Mouse (Mus musculus) heart, postnatal 14 days (tissue): Measurements from ENCODE around the gene Zfand2b. TPM values are rescaled to one million over a fixed set of nuclear protein-coding genes. Genes with fewer than 3 reads are reported as not detected.

ENCODE experiments used
- DNase-seq, 2 experiments: peaks; one replicate each; pipeline ENCODE4 v3.0.0; 2021 to 2022
- intact Hi-C: fragments of 180-260 bp; cut with DNase I; formaldehyde crosslinking; loops from one replicate; pipeline ENCODE4 v1.15.1; 2025
- microRNA-seq, 2 experiments: library from miRNA; unstranded; fragments of <30 nt; microRNA quantifications; one replicate each; pipeline ENCODE4 v1.2.0; 2021 to 2022
- total RNA-seq, 2 experiments: library from RNA; stranded (reverse); gene quantifications; 2 replicates each; pipeline ENCODE4 v1.2.3; 2021

Gene Zfand2b
- total RNA-seq, 2 experiments from 2014 or later = 16.0 to 16.7 TPM

DNA sequence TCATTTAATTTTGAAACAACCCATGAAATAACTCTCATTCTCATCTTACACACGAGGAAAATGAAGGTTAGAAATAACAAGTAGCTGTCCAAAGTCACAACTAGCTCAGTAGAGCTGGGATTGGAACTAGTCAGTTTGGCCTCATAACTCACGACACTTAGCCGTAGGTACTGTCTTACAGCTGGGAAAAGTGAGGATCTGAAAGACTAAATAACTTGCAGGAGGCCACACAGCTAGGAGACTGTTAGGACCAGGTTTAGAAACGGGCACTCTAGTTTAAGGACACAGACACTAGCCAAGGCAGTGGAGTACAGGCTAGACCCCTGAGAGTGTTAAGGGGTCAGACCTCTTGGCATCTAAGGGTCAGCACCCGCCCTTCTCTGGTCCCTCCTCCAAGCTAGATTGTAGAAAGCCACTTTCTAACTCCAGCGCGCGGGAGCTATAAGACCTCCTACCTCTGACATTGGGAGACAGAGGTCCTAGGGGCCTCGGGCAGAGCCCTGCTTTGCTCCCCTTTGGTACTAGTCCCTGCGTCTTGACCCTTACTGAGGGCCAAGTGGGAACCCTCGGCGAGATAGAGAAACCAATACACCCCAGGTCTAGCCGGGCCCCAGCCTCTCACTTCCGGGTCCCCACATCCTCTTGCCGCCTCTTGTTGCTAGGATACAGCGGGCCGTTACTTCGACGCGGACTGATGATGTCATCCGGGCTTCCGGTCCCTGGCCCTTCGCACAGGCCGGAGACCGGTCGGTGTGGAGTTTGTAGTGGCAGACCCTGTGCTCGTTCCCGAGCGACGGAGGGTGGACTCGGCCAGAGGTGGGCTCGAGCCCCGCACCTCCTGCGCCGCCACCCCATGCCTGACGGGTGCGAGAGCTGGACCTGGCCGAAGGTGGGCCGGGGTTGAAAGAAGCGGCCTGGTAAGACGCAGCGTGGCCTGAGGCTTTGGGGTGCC, 42.0 kb downstream of the Zfand2b start, which contains the start of the genes Glb1l and Stk16:
Glb1l (minus strand) TSS at position 678 of the 952 bp plus-strand sequence.
Stk16 (plus strand) TSS at position 703 of the 952 bp plus-strand sequence.
- intact Hi-C loops = loop anchor here (2.0 kb wide), 1 partner anchor 18 kb away; the partner anchor contains the start of genes Ankzf1 and Atg9a
- DNase-seq = peak; percentile 95 to 98

DNA sequence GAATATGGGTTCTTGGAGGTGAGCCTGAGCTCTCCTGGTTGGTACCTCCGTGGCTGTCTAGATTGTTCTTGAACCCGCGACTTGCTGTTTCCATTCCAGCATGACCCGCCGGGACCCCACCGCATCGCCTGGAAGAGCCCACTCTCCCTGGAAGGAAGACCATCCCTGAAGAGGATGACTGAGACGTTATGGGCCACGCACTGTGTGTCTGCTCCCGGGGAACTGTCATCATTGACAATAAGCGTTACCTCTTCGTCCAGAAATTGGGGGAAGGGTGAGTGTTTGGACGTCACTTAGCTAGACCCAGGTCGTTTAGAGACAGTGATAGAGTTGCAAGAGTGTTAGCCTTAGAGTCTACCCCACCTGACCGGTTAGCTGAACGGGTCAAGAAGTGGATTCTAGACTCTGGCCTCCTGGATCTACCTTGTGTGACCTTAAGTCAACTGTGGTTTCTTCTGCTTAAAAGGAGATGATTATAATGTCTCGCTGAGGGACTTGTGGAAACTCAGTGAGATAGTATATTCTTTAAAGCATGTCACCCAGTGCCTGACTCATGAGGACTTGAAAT, 42.8 kb downstream of the Zfand2b start:
- DNase-seq = no peak
- intact Hi-C loops = loop anchor here (2.0 kb wide), 1 partner anchor 18 kb away; the partner anchor contains the start of genes Ankzf1 and Atg9a

DNA sequence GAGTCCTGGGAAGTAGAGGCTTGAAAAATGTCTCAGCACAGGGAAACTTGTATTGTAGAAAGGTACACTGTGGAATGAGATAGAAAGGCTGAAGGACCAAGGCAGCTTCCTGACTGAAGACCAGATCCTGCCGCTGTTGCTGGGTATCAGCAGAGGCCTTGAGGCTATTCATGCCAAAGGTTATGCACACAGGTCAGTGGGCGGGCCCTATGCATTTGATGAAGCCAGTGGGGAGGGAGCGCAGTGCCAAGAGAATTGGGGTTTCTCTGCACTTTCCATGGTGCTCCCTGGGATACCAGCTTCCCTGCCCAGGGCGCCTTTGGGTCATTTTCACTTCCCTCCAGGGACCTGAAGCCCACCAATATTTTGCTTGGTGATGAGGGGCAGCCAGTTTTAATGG, 44.1 kb downstream of the Zfand2b start:
- DNase-seq = no peak
- intact Hi-C loops = no loop called here

DNA sequence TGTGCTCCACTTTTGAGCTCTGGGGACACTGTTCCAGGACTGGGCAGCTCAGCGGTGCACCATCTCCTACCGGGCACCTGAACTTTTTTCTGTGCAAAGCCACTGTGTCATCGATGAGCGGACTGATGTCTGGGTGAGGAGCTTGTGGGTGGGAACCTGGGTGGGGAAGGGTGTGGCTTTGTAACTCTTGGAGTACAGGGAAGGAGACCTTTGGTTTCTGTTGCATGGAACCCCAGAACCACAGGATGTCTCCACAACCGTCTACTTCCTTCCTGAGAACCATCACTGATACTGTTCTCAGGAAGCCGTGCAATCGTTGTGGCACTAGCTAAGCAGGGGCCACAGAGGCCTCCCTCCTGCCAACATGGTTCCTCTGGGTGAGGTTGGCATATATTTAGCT, 44.6 kb downstream of the Zfand2b start:
- DNase-seq = no peak
- intact Hi-C loops = no loop called here

DNA sequence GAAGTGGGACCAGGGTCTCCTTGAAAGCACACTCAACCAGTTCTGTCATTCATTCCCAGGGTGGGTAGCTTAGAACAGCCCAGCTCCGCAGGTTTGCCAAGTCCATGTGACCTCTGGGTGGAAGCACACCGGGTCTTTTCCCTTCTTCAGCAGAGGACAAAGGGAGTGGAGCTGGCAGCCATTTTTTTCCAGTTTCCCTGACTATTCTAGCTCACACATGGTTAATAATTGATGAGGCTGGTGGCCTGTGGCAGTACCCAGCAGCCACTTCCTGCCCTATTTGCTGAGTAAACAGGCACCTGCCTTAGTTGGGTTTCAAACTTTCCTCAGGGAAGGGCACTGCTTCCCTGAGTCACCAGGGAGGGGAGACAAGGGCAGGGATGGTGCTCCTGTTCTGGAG, 46.0 kb downstream of the Zfand2b start:
- no peak for DNase-seq

DNA sequence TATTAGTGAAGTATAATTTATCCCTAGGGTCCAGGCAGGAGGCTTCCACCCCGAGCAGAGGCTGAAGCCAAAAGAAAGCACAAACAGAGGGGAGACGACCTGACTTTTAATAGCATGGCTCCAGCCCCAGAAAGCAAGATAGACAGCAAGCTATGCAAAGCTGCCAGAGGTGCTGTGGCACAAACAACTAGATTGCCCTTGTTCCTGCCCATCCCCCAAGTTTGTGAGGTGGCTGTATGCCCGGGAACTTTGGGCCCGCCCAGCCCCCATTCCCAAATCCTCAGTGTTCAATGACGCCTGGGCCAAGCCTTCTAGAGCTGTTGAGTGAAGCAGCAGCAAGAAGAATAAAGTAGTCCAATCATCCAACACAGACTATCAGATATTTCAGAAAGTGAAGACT, 46.4 kb downstream of the Zfand2b start:
- intact Hi-C loops = no loop called here
- peak; percentile 67 to 81 for DNase-seq

More for the DNA sequence above, 46.0 kb downstream of the Zfand2b start:
- intact Hi-C loops = no loop called here

DNA sequence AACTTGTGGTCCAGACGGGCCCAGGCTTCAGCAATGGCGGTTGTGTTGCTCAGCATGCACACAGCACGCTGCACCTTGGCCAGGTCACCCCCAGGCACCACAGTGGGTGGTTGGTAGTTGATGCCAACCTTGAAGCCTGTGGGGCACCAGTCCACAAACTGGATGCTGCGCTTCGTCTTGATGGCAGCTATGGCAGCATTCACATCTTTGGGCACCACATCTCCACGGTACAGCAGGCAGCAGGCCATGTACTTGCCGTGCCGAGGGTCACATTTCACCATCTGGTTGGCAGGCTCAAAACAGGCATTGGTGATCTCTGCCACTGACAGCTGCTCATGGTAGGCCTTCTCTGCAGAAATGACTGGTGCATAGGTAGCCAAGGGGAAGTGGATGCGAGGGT, 47.3 kb downstream of the Zfand2b start:
- DNase-seq = no peak
- intact Hi-C loops = no loop called here

DNA sequence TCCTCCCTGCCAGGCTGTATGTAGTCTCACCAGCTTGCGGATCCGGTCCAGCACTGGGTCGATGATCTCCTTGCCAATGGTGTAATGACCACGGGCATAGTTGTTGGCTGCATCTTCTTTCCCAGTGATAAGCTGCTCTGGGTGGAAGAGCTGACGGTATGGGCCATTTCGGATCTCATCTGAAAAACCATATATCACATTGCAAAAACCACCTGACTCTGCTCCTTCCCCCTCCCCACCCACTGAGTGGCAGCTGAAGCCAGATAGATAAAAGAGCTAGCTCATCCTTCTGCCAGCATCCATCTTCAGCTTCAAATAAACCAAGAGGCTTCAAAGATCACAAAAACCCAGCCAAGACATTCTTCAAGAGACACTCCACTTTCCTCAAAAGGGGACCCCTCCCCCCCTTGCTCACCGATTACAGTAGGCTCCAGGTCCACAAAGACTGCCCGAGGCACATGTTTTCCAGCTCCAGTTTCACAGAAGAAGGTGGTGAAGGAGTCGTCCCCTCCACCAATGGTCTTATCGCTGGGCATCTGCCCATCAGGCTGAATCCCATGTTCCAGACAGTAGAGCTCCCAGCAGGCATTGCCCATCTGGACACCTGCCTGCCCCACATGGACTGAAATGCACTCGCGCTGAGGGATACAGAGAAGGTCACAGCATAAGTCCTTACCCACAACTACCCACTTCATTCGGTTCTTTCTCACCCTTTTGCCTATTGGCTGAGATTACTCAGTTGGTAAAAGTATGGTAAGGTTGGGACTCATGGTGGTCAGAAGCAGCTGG, 48.5 kb downstream of the Zfand2b start:
- intact Hi-C loops = no loop called here
- peak; percentile 56 to 75 for DNase-seq

DNA sequence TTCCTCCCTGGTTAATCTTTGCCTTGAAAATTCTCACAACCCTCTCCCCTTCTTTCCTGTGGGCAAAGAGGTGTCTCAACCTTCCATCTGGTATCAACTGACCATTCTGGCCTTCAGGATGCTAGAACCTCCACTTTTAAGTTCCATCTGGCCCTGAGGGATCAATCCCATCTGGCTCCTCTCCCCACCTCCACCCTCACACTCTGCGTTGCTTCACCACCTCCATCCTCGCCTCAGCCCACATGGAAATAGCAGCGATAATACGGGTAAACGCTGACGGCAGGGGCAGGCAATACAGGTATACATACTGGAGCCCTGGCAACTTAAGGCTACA, 49.4 kb downstream of the Zfand2b start:
- DNase-seq = no peak
- intact Hi-C loops = no loop called here

DNA sequence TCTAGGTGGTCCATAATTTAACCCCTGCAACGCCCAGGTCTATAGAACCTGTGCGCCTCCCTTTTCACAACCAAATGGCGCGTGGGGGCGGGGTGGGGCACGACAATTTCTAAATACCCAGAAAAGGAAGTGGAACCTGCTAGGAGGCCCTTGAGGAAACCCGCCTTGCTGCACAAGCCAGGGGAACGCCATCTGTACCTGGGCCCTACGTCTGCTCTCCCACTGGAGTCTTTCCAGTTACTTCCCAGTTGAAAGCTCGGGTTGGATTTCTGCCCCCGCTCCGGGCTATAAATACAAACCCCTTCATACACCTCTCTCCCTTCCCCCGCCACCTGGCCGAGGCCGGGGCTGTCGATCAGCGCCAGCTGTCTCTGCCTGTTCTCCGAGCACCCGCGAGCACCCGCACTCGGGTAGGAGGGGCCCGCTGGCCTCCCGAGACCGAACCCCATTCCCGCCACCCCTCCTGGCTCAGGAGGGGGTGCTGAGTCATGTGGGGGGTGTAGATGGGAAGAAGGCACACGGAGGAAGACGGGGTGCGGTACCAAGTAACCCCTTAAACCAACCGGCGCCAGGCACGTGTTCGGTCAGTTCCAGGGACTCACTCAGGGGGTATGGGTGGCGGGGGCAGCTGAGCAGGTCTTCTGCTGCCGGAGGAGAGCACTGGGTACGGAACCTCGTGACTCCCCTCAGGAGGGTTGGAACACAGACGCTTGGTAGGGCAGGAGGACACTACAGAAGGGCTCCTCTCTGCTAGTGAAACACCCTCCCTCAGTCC, 50.0 kb downstream of the Zfand2b start:
- DNase-seq = peak; percentile 70 to 80
- intact Hi-C loops = no loop called here

DNA sequence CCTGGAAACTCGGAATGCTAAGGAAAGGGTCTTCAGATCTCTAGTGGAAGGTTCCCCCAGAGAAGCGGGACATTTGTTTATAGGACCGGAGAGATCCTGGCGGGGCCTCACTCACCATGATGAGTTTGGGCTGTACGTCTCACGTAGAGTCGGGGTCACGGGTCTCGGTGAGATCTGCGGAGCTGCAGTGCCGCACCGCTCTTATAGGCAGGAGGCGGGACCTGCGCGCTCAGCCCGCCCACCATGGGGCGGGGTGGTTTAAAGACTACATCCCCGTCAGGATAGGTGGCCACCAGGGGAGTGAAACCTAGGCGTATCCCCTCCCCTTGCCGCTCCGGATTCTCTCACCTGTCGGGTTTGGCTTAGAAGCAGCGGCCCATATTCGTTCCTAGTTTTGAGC, 50.6 kb downstream of the Zfand2b start:
- peak; percentile 84 to 91 for DNase-seq
- intact Hi-C loops = no loop called here

DNA sequence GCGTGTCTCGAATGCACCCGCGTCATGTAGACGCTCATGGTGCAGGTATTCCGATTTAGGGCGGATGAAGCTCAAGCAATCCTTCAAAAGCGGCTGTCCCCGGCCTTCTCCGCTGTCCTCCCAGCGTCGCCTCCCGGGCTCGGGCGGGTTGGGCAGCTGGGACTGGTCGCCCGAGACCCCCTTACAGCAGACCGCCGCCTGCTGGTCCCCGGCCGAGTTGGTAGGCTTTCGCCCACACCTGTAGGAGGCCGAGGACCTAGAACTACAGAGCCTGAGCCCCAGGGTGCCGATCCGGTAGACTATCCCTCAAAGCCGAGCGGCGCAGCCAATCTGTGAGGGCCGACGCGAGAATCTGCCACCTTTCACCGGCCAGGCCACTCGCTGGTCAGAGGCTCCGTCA, 51.1 kb downstream of the Zfand2b start, which contains the start of gene Tuba4a:
Tuba4a (minus strand) TSS at position 335 of the 400 bp plus-strand sequence.
- intact Hi-C loops = no loop called here
- peak in 1 of 2 experiments; percentile 32 for DNase-seq

Small RNAs within 50 kb of the gene (microRNA-seq; reads per million reads assigned to microRNA genes)
- 0 reads per million in 2 experiments for gene Gm27943

Other genes with a start within 250 kb of the Zfand2b start
- gene Cfap65, start 233.0 kb upstream of the Zfand2b start, total RNA-seq = under 1 TPM in 1 of 2 experiments, not detected in 1; 0.45 TPM
- gene Ihh, start 217.0 kb upstream of the Zfand2b start, total RNA-seq = under 1 TPM in 1 of 2 experiments, not detected in 1; 0.12 TPM
- gene Nhej1, start 43.4 kb upstream of the Zfand2b start, total RNA-seq = 1 to 10 TPM; 2.6 to 4.0 TPM
- 1 to 10 TPM in 1 of 2 experiments, under 1 TPM in 1; 0.78 to 1.0 TPM for gene Slc23a3, start 34.8 kb upstream of the Zfand2b start, total RNA-seq
- gene Cnppd1, start 25.9 kb upstream of the Zfand2b start, total RNA-seq = 10 to 100 TPM; 28.7 to 29.2 TPM
- 10 to 100 TPM; 23.9 to 27.4 TPM for gene Retreg2, start 25.9 kb upstream of the Zfand2b start, total RNA-seq
- gene Abcb6, start 11.7 kb downstream of the Zfand2b start, total RNA-seq = 10 to 100 TPM; 25.7 to 26.4 TPM
- 10 to 100 TPM; 13.5 to 13.6 TPM for gene Ankzf1, start 23.5 kb downstream of the Zfand2b start, total RNA-seq
- 10 to 100 TPM; 61.1 to 68.8 TPM for gene Atg9a, start 23.6 kb downstream of the Zfand2b start, total RNA-seq
- 1 to 10 TPM; 5.2 to 6.7 TPM for gene Glb1l, start 42.2 kb downstream of the Zfand2b start, total RNA-seq
- 10 to 100 TPM; 55.9 to 58.1 TPM for gene Stk16, start 42.2 kb downstream of the Zfand2b start, total RNA-seq
- gene Tuba4a, start 51.2 kb downstream of the Zfand2b start, total RNA-seq = 100 to 1,000 TPM; 546 to 642 TPM
- not detected for gene A630095N17Rik, start 63.5 kb downstream of the Zfand2b start, total RNA-seq
- gene Dnajb2, start 67.8 kb downstream of the Zfand2b start, total RNA-seq = 10 to 100 TPM; 66.4 to 74.6 TPM
- gene Ptprn, start 95.9 kb downstream of the Zfand2b start, total RNA-seq = under 1 TPM; 0.44 to 0.60 TPM
- gene Resp18, start 109.8 kb downstream of the Zfand2b start, total RNA-seq = not detected
- 10 to 100 TPM; 85.6 to 88.5 TPM for gene Dnpep, start 149.3 kb downstream of the Zfand2b start, total RNA-seq
- 1,000 to 10,000 TPM; 1,039 to 1,057 TPM for gene Des, start 191.7 kb downstream of the Zfand2b start, total RNA-seq
- 100 to 1,000 TPM; 125 to 126 TPM for gene Speg, start 206.7 kb downstream of the Zfand2b start, total RNA-seq